Mouse (Mus musculus): ENCODE measurements around the gene Rreb1. TPM values are rescaled to one million over a fixed set of nuclear protein-coding genes. Genes with fewer than 3 reads are reported as not detected.
A peak's percentile ranks its signal among the peaks of the same experiment; 100 is the strongest.

Rreb1 gene
- polyA plus RNA-seq, 1 experiment from 2014 or later, result 21.2 TPM

GRCm38 (mm10) chr13:37860789-37861188 lies 82.6 kb downstream of the Rreb1 start:
- H3K27me3 ChIP-seq (ENCODE audit: control insufficient read depth, insufficient read depth, low read length), result no peaks in the 10 kb centered on the region
- H3K9ac ChIP-seq (replicated peaks; ENCODE audit: low read depth, low read length), result no peak overlapping the region
- H3K4me3 ChIP-seq (ENCODE audit: low read depth, low read length), result no peak overlapping the region
- WGBS, result 63% methylated on average over 3 of the region's 3 CpGs
- peaks cover 45% of the 10 kb centered on the region for H3K4me1 ChIP-seq (ENCODE audit: control insufficient read depth, insufficient read depth, low read length)
- no peak overlapping the region for H3K4me2 ChIP-seq (replicated peaks; ENCODE audit: low read depth, low read length)
- H3K9me3 ChIP-seq (ENCODE audit: control insufficient read depth, low read depth, low read length), result no peaks in the 10 kb centered on the region
- peak overlapping the region; percentile 87; the same call in 1 of the 2 replicates for H3K27ac ChIP-seq (ENCODE audit: low read length)
- H3K36me3 ChIP-seq (ENCODE audit: control insufficient read depth, insufficient read depth, low read length), result no peaks in the 10 kb centered on the region
- no peak for ATAC-seq (ENCODE audit: insufficient number of reproducible peaks, insufficient read depth, low FRiP score, low read depth)

DNA sequence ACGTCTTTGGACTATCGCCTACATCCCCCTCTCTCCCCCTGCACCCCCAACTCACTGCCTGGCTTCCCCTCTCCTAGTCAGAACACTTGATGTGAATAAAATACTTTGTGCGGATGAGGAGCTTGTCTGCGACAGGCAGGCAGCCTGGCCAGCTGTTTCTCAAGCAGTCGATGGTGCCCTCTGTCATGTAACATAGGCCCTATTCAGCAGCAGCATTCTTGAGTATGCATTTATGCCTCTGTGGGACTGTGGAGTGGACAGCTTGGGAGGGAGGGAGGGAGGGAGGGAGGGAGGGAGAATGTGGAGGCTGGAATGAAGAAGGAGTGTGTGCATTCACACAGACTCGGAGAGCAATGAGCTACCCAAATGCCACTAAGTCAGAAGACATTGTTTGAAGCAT lies 84.3 kb downstream of the Rreb1 start:
- peak; percentile 56; the same call in 1 of the 2 replicates for ATAC-seq (ENCODE audit: insufficient number of reproducible peaks, insufficient read depth, low FRiP score, low read depth)
- 11% methylated on average over 6 of the region's 6 CpGs for WGBS
- Histone ChIP-seq H3K36me3 (ENCODE audit: control insufficient read depth, insufficient read depth, low read length) (no peaks in the 10 kb centered on the region), H3K27ac (ENCODE audit: low read length) (peak overlapping the region; percentile 87), H3K9ac (replicated peaks; ENCODE audit: low read depth, low read length) (no peak overlapping the region), H3K27me3 (ENCODE audit: control insufficient read depth, insufficient read depth, low read length) (no peaks in the 10 kb centered on the region), H3K4me3 (ENCODE audit: low read depth, low read length) (no peak overlapping the region), H3K9me3 (ENCODE audit: control insufficient read depth, low read depth, low read length) (no peaks in the 10 kb centered on the region), H3K4me1 (ENCODE audit: control insufficient read depth, insufficient read depth, low read length) (peaks cover 60% of the 10 kb centered on the region), H3K4me2 (replicated peaks; ENCODE audit: low read depth, low read length) (no peak overlapping the region; the same call in 1 of the 2 replicates)

DNA sequence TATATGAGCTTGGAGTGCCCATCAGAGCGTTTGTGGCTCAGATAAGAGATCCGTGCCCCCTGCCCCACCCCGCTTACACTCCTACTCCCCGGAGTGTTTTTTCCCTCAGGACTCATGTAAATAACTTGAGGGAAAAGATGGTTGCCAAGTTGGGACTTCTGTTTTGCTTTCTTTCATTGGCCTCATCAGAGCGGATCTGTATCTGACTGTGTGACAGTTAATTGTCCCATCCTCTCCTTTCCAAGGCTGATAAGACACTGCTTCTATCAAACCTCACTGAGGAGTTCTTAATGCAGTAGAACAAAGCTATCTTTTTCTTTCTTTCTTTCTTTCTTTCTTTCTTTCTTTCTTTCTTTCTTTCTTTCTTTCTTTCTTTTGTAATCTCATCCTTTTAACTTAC lies 85.4 kb downstream of the Rreb1 start:
- no peaks in the 10 kb centered on the region for H3K36me3 ChIP-seq (ENCODE audit: control insufficient read depth, insufficient read depth, low read length)
- peak overlapping the region; percentile 87 for H3K27ac ChIP-seq (ENCODE audit: low read length)
- no peaks in the 10 kb centered on the region for H3K9me3 ChIP-seq (ENCODE audit: control insufficient read depth, low read depth, low read length)
- H3K4me1 ChIP-seq (ENCODE audit: control insufficient read depth, insufficient read depth, low read length), result peaks cover 55% of the 10 kb centered on the region
- H3K4me3 ChIP-seq (ENCODE audit: low read depth, low read length), result no peak overlapping the region
- H3K27me3 ChIP-seq (ENCODE audit: control insufficient read depth, insufficient read depth, low read length), result no peaks in the 10 kb centered on the region
- 73% methylated on average over 5 of the region's 5 CpGs for WGBS
- no peak for ATAC-seq (ENCODE audit: insufficient number of reproducible peaks, insufficient read depth, low FRiP score, low read depth)
- no peak overlapping the region for H3K9ac ChIP-seq (replicated peaks; ENCODE audit: low read depth, low read length)
- H3K4me2 ChIP-seq (replicated peaks; ENCODE audit: low read depth, low read length), result no peak overlapping the region

- peaks cover 52% of the 10 kb centered on the region for H3K4me1 ChIP-seq (ENCODE audit: control insufficient read depth, insufficient read depth, low read length)
- no peaks in the 10 kb centered on the region for H3K36me3 ChIP-seq (ENCODE audit: control insufficient read depth, insufficient read depth, low read length)
Observed at GRCm38 (mm10) chr13:37864697-37865096, 86.5 kb downstream of the Rreb1 start.

GRCm38 (mm10) chr13:37866296-37866695 lies 88.1 kb downstream of the Rreb1 start:
- Histone ChIP-seq H3K27ac (ENCODE audit: low read length) (peak overlapping the region; percentile 66; the same call in 1 of the 2 replicates), H3K9me3 (ENCODE audit: control insufficient read depth, low read depth, low read length) (no peaks in the 10 kb centered on the region), H3K36me3 (ENCODE audit: control insufficient read depth, insufficient read depth, low read length) (no peaks in the 10 kb centered on the region), H3K4me3 (ENCODE audit: low read depth, low read length) (no peak overlapping the region), H3K9ac (replicated peaks; ENCODE audit: low read depth, low read length) (no peak overlapping the region), H3K4me1 (ENCODE audit: control insufficient read depth, insufficient read depth, low read length) (peaks cover 50% of the 10 kb centered on the region), H3K4me2 (replicated peaks; ENCODE audit: low read depth, low read length) (no peak overlapping the region), H3K27me3 (ENCODE audit: control insufficient read depth, insufficient read depth, low read length) (no peaks in the 10 kb centered on the region)
- no peak for ATAC-seq (ENCODE audit: insufficient number of reproducible peaks, insufficient read depth, low FRiP score, low read depth)
- 37% methylated on average over 5 of the region's 5 CpGs for WGBS

More at GRCm38 (mm10) chr13:37864697-37865096, 86.5 kb downstream of the Rreb1 start:
- Histone ChIP-seq H3K9me3 (ENCODE audit: control insufficient read depth, low read depth, low read length) (no peaks in the 10 kb centered on the region), H3K4me2 (replicated peaks; ENCODE audit: low read depth, low read length) (no peak overlapping the region), H3K27me3 (ENCODE audit: control insufficient read depth, insufficient read depth, low read length) (no peaks in the 10 kb centered on the region), H3K27ac (ENCODE audit: low read length) (no peak overlapping the region), H3K9ac (replicated peaks; ENCODE audit: low read depth, low read length) (no peak overlapping the region), H3K4me3 (ENCODE audit: low read depth, low read length) (no peak overlapping the region)
- 77% methylated on average over 1 of the region's 1 CpGs for WGBS
- no peak for ATAC-seq (ENCODE audit: insufficient number of reproducible peaks, insufficient read depth, low FRiP score, low read depth)

DNA sequence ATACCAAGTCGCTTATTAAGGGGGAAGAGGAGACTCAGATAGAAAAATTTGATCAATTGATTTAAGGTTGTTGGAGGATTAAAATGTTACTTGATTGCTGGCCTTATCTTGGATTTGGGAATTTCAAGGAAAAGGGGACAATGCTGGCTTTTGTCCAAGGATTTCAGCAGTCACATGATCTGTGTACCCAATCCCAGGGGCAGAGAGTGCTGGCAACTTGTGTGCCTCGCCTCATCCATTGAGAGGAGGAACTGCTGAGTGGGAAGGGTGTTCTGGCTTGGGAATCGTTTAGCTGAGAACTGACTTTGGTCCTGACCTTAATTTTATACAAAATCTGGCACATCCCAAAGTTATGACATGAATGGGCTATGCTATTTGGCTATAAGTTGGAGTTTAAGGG lies 88.6 kb downstream of the Rreb1 start:
- Histone ChIP-seq H3K4me2 (replicated peaks; ENCODE audit: low read depth, low read length) (no peak overlapping the region; the same call in 1 of the 2 replicates), H3K9ac (replicated peaks; ENCODE audit: low read depth, low read length) (no peak overlapping the region), H3K27me3 (ENCODE audit: control insufficient read depth, insufficient read depth, low read length) (no peaks in the 10 kb centered on the region), H3K4me1 (ENCODE audit: control insufficient read depth, insufficient read depth, low read length) (peaks cover 45% of the 10 kb centered on the region), H3K36me3 (ENCODE audit: control insufficient read depth, insufficient read depth, low read length) (no peaks in the 10 kb centered on the region), H3K27ac (ENCODE audit: low read length) (peak overlapping the region; percentile 66), H3K9me3 (ENCODE audit: control insufficient read depth, low read depth, low read length) (no peaks in the 10 kb centered on the region), H3K4me3 (ENCODE audit: low read depth, low read length) (no peak overlapping the region)
- no peak for ATAC-seq (ENCODE audit: insufficient number of reproducible peaks, insufficient read depth, low FRiP score, low read depth)
- WGBS, result 34% methylated on average over 3 of the region's 3 CpGs

DNA sequence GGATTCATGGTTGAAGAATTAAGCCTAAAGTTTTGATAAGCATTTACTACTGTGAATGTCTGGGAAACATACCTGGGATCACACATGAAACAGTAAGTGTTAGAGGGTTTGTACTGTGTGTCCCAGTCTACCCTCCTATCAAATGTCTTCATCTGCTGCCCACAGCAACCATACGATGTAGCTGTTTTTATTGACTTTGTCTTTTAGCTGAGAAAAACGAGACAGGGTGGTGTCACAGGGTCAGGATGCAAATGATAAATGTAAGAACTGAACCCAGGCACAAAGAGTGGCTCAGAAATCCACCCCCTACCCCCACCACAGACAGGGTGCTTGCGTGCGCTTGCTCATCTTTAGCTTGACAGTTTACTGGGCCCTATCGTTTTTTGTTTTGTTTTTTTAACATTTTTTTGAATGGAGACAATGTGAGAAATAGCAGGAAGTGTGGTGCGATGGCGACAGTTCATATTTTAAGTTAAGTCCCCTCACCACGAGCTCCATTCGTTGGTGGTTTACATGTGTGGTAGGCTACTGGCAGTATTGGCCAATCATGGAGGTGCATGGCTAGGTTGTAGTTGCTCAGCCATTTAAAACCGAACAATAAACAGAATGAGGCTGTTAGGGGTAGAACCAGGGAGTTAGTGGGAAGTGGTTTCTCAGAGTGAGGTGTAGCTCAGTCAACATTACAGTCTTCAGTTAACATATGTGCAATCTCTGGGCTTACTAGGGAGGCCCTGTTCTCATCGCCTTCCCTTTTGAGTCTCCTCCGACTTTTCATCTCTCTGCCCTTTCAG lies 92.1 kb downstream of the Rreb1 start:
- H3K4me3 ChIP-seq (ENCODE audit: low read depth, low read length), result no peak overlapping the region
- no peaks in the 10 kb centered on the region for H3K9me3 ChIP-seq (ENCODE audit: control insufficient read depth, low read depth, low read length)
- H3K9ac ChIP-seq (replicated peaks; ENCODE audit: low read depth, low read length), result no peak overlapping the region
- peaks cover 30% of the 10 kb centered on the region for H3K4me1 ChIP-seq (ENCODE audit: control insufficient read depth, insufficient read depth, low read length)
- WGBS, result 74% methylated on average over 12 of the region's 12 CpGs
- H3K27me3 ChIP-seq (ENCODE audit: control insufficient read depth, insufficient read depth, low read length), result no peaks in the 10 kb centered on the region
- H3K36me3 ChIP-seq (ENCODE audit: control insufficient read depth, insufficient read depth, low read length), result no peaks in the 10 kb centered on the region
- ATAC-seq (ENCODE audit: insufficient number of reproducible peaks, insufficient read depth, low FRiP score, low read depth), result no peak
- no peak overlapping the region for H3K27ac ChIP-seq (ENCODE audit: low read length)
- H3K4me2 ChIP-seq (replicated peaks; ENCODE audit: low read depth, low read length), result no peak overlapping the region

DNA sequence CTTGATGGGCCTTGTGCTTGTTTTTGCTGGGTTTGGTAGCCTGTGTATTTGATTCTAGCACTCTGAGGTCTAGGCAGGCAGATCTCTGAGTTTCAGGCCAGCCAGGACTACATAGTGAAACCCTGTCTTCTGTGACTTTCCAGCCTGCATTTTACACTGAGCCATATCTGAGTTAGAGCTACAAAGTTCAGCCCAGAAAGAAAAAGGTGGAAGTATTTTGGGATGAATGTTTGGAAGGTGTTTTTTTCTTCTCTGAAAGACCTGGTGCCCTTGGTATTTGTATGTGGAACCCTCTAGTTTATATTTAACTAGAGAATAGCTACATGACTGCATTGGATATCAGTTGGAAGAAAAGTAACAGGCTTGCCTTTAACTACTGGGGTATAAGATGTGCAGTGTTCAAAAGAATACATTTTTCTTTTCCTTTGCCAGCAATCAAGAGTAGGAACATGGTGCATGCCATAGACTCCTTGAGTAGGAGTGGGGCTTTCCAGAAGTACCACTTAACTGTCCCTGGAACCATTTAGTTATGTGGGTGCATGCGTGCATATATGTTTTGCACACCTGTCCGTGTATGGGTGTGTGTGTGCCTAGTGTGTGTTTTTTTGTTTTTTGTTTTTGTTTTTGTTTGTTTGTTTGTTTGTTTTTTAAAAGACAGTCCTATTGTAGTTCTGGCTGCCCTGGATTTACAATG lies 94.1 kb downstream of the Rreb1 start:
- Histone ChIP-seq H3K27me3 (ENCODE audit: control insufficient read depth, insufficient read depth, low read length) (no peaks in the 10 kb centered on the region), H3K4me1 (ENCODE audit: control insufficient read depth, insufficient read depth, low read length) (peaks cover 18% of the 10 kb centered on the region; the same call in 1 of the 2 replicates), H3K9ac (replicated peaks; ENCODE audit: low read depth, low read length) (no peak overlapping the region), H3K9me3 (ENCODE audit: control insufficient read depth, low read depth, low read length) (no peaks in the 10 kb centered on the region), H3K4me2 (replicated peaks; ENCODE audit: low read depth, low read length) (no peak overlapping the region), H3K27ac (ENCODE audit: low read length) (peak overlapping the region; percentile 59; the same call in 1 of the 2 replicates), H3K4me3 (ENCODE audit: low read depth, low read length) (no peak overlapping the region), H3K36me3 (ENCODE audit: control insufficient read depth, insufficient read depth, low read length) (no peaks in the 10 kb centered on the region)
- ATAC-seq (ENCODE audit: insufficient number of reproducible peaks, insufficient read depth, low FRiP score, low read depth), result no peak
- WGBS, result 93% methylated on average over 2 of the region's 2 CpGs

Measured in stomach, embryonic 14.5 days (tissue).